Mouse (Mus musculus): ENCODE results near the gene Olfr355. TPM values are rescaled to one million over a fixed set of nuclear protein-coding genes. Genes with fewer than 3 reads are reported as not detected.

Gene Olfr355
- polyA plus RNA-seq (2012; rRNA removed): not detected in 2 replicates

GRCm38 (mm10) chr2:36928797-36929196 lies at the start of gene Olfr355:
Olfr355 (minus strand) TSS chr2:36928897.

DNA sequence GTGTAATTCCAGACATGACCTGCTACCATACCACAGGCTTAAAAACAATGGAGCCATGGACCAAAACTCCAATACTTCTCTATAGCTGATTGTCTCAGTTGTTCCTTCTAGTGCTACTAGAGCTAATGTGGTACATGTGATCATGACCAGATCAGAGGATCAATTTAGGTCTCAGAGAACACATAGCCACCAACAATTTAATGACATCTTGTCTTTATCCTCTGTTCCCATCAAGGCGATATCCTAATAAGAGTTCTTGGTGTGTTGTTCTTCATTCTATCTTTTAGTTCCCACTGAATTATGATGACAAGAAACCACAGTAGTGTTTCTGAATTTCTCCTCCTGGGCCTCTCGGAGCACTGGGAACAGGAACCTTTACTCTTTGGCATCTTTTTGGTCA lies 8.1 kb upstream of the Olfr355 start, which contains the start of gene Olfr356:
TSS of gene Olfr356 (plus strand) at position 301 of the 400 bp plus-strand sequence.

GRCm38 (mm10) chr2:36905380-36905779 lies 23.3 kb downstream of the Olfr355 start, which contains the start of gene Olfr354:
Olfr354 (plus strand) TSS chr2:36905680.

GRCm38 (mm10) chr2:36892836-36893235 lies 35.9 kb downstream of the Olfr355 start, which contains the start of gene Olfr353:
Olfr353 (minus strand) TSS chr2:36892936.

Other genes with a start within 250 kb of the Olfr355 start
- gene Olfr346, start 243.1 kb downstream of the Olfr355 start, polyA plus RNA-seq (2012; rRNA removed): not detected in 2 replicates
- gene Olfr347, start 197.0 kb downstream of the Olfr355 start, polyA plus RNA-seq (2012; rRNA removed): not detected in 2 replicates
- gene Olfr348, start 144.6 kb downstream of the Olfr355 start, polyA plus RNA-seq (2012; rRNA removed): not detected in 2 replicates
- gene Olfr50, start 138.4 kb downstream of the Olfr355 start, polyA plus RNA-seq (2012; rRNA removed): not detected in 2 replicates
- not detected in 2 replicates for gene Olfr3, start 111.9 kb downstream of the Olfr355 start, polyA plus RNA-seq (2012; rRNA removed)
- not detected in 2 replicates for gene Olfr350, start 82.6 kb downstream of the Olfr355 start, polyA plus RNA-seq (2012; rRNA removed)
- gene Olfr351, start 66.2 kb downstream of the Olfr355 start, polyA plus RNA-seq (2012; rRNA removed): not detected in 2 replicates
- gene Olfr352, start 60.4 kb downstream of the Olfr355 start, polyA plus RNA-seq (2012; rRNA removed): not detected in 2 replicates
- gene Olfr353, start 36.0 kb downstream of the Olfr355 start, polyA plus RNA-seq (2012; rRNA removed): not detected in 2 replicates
- not detected in 2 replicates for gene Olfr354, start 23.2 kb downstream of the Olfr355 start, polyA plus RNA-seq (2012; rRNA removed)
- gene Olfr356, start 8.2 kb upstream of the Olfr355 start, polyA plus RNA-seq (2012; rRNA removed): not detected in 2 replicates
- not detected in 2 replicates for gene Olfr357, start 64.9 kb upstream of the Olfr355 start, polyA plus RNA-seq (2012; rRNA removed)
- not detected in 2 replicates for gene Olfr358, start 80.4 kb upstream of the Olfr355 start, polyA plus RNA-seq (2012; rRNA removed)
- gene Olfr360, start 136.8 kb upstream of the Olfr355 start, polyA plus RNA-seq (2012; rRNA removed): not detected in 2 replicates
- not detected in 2 replicates for gene Olfr361, start 160.4 kb upstream of the Olfr355 start, polyA plus RNA-seq (2012; rRNA removed)
- not detected in 2 replicates for gene Olfr362, start 189.0 kb upstream of the Olfr355 start, polyA plus RNA-seq (2012; rRNA removed)
- gene Olfr364-ps1, start 210.4 kb upstream of the Olfr355 start, polyA plus RNA-seq (2012; rRNA removed): not detected in 2 replicates